Mouse (Mus musculus) layer of hippocampus, postnatal 36 days (tissue): ENCODE results near the gene Dyrk1b. TPM values are rescaled to one million over a fixed set of nuclear protein-coding genes. Genes with fewer than 3 reads are reported as not detected.
"Not testable (repeated sequence)": the region's sequence is repeated elsewhere in the genome, so short reads cannot be mapped to it uniquely, and the experiment has no call there.

Experiments
- DNase-seq, 2 experiments: peaks; one replicate each; pipeline ENCODE4 v3.0.0; 2022
- total RNA-seq, 2 experiments: library from RNA; stranded (reverse); gene quantifications; 2 replicates each; pipeline ENCODE4 v1.2.3; 2021

The Dyrk1b gene
- total RNA-seq, 2 experiments from 2014 or later: 45.7 to 52.4 TPM

GRCm38 (mm10) chr7:28195414-28196098, 16.3 kb downstream of the Dyrk1b start:
- no peak for DNase-seq

- DNase-seq: no peak
These were observed 17.3 kb downstream of the Dyrk1b start for GRCm38 (mm10) chr7:28196528-28196927.

GRCm38 (mm10) chr7:28199054-28199453, 19.8 kb downstream of the Dyrk1b start:
- DNase-seq: no peak

GRCm38 (mm10) chr7:28203207-28204108, 24.2 kb downstream of the Dyrk1b start:
- DNase-seq: no peak

DNA sequence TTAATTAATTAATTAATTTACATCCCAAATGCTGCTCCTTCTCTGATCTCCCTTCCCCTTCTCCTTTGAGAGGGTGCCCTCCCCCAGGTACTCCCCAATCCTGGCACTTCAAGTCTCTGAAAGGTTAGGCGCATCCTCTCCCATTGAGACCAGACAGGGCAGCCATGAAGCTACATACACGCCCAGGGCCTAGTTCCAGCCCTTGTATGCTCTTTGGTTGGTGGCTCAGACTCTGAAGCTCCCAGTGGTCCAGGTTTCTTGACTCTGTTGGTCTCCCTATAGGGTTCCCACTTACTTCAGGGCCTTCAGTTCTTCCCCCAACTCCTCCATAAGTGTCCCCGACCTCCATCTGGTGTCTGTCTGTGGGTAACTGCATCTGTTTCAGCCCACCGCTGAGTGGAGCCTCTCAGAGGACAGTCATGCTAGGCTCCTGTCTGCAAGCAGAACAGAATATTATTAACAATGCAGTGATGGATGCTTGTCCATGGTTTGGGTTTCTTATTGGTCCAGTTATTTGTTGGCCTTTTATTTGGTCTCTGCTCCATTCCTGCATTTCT, 26.9 kb downstream of the Dyrk1b start:
- no peak for DNase-seq

- DNase-seq: no peak
These were observed 29.2 kb downstream of the Dyrk1b start for GRCm38 (mm10) chr7:28208396-28208987.

DNA sequence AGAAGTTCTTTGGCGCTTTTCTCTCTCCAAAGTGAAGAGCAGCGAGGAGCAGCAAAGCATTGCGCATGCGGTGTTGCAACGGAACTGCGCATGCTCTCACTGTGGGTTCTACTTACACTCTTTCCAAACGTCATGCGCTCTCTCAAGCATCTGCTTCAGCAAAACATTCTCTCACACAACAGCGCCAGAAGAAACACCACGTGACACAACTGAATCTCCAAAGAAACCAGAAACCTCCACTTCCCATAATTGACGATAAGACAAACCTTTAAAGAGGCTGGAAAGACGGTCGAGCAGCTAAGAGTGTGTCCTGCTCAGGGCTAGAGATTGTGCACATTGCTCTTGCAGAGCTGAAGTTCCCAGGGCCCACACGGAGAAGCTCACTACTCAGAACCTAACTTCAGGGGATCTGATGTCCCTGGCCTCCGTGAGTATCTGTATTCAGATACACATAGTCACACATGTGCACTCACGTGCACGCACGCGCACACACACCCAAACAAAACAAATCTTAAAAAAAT, 29.8 kb downstream of the Dyrk1b start:
- peak; percentile 66 to 71 for DNase-seq

DNA sequence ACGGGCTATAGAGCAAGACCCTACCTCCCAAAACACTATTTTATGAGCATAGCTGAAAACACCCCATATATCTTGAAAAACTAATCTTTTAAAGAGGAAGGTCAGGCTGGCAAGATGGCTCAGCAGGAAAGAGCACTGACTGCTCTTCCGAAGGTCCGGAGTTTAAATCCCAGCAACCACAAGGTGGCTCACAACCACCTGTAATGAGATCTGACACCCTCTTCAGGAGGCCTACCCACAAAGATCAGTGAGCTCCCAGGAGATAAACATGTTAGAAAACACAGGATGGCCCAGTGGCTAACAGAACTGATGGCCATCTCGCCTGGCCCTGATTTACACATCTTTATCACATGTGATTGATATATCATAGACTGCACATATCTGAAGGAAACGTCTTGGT, 31.5 kb downstream of the Dyrk1b start:
- no peak for DNase-seq

DNA sequence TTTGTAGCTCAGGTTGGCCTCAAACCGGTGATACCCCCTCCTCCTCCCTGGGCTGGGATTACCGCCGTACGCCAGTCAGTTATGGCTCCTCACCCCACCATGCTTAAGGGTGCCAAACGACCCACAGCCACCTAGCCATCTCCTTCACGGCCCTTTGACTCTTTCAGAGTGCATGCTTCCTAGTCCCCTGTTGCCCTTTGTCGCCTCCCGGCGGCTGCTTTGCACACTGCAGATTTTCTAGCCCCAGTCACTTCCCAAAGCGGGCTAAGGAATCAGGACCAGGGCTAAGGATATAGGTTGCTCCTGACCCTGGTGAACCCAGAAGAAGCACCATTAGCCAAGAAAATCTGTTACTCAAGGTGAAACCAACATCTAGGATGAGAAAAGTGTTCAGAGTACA, 34.9 kb downstream of the Dyrk1b start:
- DNase-seq: peak; percentile 27 to 35

- DNase-seq: not testable (repeated sequence)
These were observed 36.7 kb downstream of the Dyrk1b start for GRCm38 (mm10) chr7:28215950-28216349.

DNA sequence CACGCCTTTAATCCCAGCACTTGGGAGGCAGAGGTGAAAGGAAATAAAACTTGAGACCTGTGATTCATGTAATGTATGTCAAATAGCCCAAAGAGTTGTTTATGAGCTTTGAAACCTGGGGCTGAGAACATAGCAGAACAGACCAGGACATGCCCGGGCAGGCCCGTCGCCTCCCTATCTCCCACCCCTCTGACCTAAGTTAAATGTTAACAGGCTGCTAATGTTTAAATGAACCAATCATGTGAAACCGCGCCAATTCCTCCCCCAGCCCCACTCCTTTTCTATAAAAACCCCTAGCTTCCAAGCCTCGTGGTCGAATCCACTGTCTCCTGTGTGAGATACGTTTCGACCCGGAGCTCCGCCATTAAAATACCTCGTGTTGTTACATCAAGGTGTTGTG, 38.5 kb downstream of the Dyrk1b start:
- DNase-seq: not testable (repeated sequence)

- DNase-seq: peak; percentile 35 to 36
These were observed 39.9 kb downstream of the Dyrk1b start for GRCm38 (mm10) chr7:28218951-28219740.

DNA sequence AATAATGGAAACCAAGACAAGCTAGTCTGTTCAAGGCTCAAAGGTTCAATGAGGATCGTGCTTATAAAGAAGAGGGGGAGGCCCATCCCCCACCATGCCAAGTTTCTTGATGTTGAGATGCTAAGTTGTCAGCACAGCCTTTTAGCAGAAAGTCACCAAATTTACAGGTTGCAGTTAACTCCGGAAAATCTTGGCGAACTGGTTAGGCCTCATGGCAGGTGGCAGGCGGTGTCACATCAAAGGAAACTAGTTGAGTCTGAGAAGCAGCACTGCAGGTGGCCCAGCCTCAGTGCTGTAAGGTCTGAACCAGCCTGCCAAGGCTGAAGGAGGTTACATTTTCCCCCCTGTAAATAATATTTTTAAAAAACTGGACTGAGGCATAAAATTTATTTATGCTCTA, 47.6 kb downstream of the Dyrk1b start:
- DNase-seq: not testable (repeated sequence)

DNA sequence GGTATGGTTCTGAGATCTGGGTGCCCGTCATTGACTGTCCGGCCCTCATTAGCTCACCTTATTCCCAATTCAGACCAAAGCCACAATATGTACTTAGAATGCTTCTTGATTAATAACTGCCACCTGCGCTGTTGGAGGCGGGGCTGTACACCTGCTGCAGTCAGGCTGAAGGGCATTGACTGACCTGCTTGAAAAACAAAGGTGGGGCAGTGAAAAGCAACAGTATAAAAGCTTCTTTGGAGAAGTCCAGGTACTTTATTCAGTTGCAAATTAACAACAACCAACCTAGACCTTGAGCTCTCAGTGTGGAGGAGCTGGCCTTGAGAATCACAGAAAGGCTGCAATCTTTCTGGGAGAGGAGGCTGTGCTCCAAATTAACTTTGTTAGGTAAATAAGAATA, 48.2 kb downstream of the Dyrk1b start:
- DNase-seq: not testable (repeated sequence)

Other genes starting within 250 kb of the Dyrk1b start
- 10 to 100 TPM; 21.6 TPM for gene Zfp780b, start 200.3 kb upstream of the Dyrk1b start, total RNA-seq
- 1 to 10 TPM; 5.7 to 6.8 TPM for gene Zfp850, start 165.4 kb upstream of the Dyrk1b start, total RNA-seq
- gene Psmc4, start 129.4 kb upstream of the Dyrk1b start, total RNA-seq: 100 to 1,000 TPM; 122 to 131 TPM
- under 1 TPM; 0.81 to 0.92 TPM for gene Fcgbp, start 108.2 kb upstream of the Dyrk1b start, total RNA-seq
- not detected for gene 9530053A07Rik, start 50.0 kb upstream of the Dyrk1b start, total RNA-seq
- 10 to 100 TPM; 48.3 to 55.8 TPM for gene Fbl, start 9.8 kb upstream of the Dyrk1b start, total RNA-seq
- 10 to 100 TPM; 52.9 to 60.9 TPM for gene Eid2, start 88.4 kb downstream of the Dyrk1b start, total RNA-seq
- 10 to 100 TPM; 36.5 to 36.8 TPM for gene Eid2b, start 98.3 kb downstream of the Dyrk1b start, total RNA-seq
- 1 to 10 TPM in 1 of 2 experiments, under 1 TPM in 1; 0.27 to 1.8 TPM for gene Selenov, start 111.7 kb downstream of the Dyrk1b start, total RNA-seq
- gene Dll3, start 122.8 kb downstream of the Dyrk1b start, total RNA-seq: 1 to 10 TPM; 2.1 to 2.8 TPM
- 10 to 100 TPM; 41.1 to 42.1 TPM for gene Timm50, start 132.6 kb downstream of the Dyrk1b start, total RNA-seq
- 100 to 1,000 TPM; 114 to 122 TPM for gene Supt5, start 159.3 kb downstream of the Dyrk1b start, total RNA-seq
- 100 to 1,000 TPM; 454 to 471 TPM for gene Rps16, start 171.2 kb downstream of the Dyrk1b start, total RNA-seq
- gene Plekhg2, start 193.1 kb downstream of the Dyrk1b start, total RNA-seq: 1 to 10 TPM; 5.5 to 7.4 TPM
- gene Zfp36, start 200.8 kb downstream of the Dyrk1b start, total RNA-seq: 1 to 10 TPM; 3.1 to 3.9 TPM
- 10 to 100 TPM; 18.3 to 19.6 TPM for gene Med29, start 213.2 kb downstream of the Dyrk1b start, total RNA-seq
- 10 to 100 TPM; 68.9 to 70.1 TPM for gene Paf1, start 213.5 kb downstream of the Dyrk1b start, total RNA-seq